Mouse (Mus musculus): Measurements from ENCODE around the gene Zfp592. TPM values are rescaled to one million over a fixed set of nuclear protein-coding genes. Genes with fewer than 3 reads are reported as not detected.
A peak's percentile ranks its signal among the peaks of the same experiment; 100 is the strongest.

Zfp592 gene
- total RNA-seq, 2 experiments from 2014 or later: 25.7 to 26.8 TPM

DNA sequence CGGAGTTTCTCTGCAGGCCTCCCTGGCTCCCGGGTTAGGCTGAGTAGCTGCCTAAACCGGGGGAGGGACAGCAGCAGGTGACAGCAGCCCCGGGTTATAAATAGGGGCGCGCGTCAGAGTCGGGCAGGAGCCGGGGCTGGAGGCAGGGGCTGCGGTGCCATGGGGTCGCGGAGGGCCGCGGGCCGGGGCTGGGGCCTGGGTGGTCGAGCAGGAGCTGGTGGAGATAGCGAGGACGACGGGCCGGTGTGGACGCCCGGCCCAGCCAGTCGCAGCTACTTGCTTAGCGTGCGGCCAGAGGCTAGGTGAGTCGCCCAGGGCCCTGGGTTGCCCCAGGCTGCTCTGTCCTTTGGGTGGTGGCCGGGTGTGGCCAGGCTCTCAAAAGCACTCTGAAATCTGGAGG is 64.0 kb downstream of the Zfp592 start, which contains the start of gene Alpk3:
Alpk3 (plus strand) TSS at position 130 of the 400 bp plus-strand sequence.
- intact Hi-C loops (cut with DNase I): no loop called here
- no peak for DNase-seq

DNA sequence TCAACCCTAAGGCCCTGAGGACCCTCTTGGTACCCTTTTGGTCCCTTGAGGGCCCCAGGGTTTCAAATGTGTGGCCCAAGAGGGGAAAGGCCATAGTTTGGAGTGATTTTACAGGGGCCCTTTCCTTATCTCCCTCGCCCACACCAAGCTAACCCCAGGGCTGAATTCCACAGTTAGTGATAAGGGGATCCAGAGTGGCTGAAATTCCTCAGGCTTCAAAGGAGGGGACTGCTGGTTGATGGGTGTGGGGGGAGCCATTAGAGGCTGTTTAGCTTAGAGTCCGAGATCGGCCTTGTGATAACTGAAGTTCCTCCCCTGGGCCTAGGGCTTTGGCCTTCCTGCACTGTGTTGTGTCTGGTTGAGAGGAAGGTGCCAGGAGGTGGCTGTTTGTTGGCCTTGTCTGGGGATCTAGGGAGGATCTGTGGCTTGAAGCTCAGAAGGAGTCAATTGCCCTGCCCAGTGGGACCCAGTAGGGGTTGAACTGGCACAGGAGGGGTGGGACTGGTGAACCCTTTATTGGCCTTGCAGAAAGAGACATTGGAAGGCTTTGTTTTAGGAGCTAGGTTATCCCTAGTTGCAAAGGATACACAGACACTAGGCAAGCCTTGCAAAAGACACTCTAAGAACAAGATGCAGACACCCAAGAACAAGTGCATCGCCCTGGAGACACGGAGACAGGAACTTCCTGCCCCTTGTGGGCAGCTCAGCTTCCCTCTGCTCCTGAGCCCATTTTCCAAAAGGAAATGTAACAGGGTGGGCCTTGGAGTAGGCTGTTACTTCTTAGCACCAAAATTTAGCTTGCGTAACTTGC is 64.6 kb downstream of the Zfp592 start:
- intact Hi-C loops (cut with DNase I): no loop called here
- no peak for DNase-seq

DNA sequence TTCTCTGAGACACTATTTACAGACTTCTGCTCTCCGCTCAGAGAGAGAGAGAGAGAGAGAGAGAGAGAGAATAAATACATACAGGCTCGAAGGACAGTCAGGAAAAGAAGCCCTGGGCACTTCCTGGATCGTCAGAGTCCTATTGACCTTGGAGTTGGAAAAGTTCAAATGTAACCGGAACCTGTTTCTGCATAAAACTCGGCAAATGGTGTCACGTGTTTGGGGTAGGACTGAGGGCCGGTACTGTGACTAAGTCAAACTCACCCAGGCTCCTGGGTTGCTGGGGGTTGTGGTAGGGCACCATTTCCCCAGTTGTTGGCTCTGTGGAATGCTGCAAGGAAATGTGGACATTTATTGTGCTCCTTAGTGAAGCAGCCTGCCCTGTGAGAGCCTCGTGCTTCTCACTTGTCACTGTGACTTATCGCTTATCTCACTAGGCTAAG is 65.3 kb downstream of the Zfp592 start:
- no peak for DNase-seq
- intact Hi-C loops (cut with DNase I): no loop called here

DNA sequence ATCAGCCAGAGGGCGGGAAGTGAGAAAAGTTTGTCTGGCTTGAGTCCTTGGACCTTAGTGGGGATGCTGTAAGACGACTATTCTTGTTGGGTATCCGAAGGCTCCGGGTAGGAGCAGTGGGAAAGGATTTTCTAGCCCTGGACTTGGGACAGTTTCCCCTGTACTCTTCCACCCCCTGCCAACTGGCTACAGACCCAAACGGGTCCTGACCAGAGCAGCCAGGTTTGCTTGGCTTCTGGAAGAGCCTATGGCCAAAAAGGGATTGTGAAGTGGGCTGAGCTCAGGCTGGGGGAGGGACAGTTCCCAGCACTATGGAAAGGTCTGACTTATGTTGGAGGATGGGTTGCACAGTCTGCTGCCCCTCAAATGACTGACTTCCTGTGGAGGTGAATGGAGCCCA is 65.9 kb downstream of the Zfp592 start:
- DNase-seq: no peak

DNA sequence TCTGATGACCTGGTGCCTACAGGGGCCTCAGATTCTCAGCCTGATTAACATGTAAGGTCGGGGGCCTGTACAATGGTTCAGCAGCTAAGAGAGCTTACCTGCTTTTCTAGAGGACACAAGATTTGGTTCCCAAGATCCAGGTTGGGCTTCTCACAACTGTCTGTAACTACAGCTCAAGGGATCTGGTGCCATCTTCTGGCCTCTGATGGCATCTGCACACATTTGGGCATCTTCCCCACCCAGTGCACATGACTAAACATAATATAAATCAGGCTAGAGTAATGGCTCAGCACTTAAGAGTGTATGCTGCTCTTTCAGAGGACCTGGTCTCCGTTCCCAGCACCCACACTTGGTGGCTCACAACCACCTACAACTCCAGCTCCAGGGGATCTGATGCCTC is 67.4 kb downstream of the Zfp592 start:
- DNase-seq: no peak
- intact Hi-C loops (cut with DNase I): no loop called here

More for the DNA sequence above, 65.9 kb downstream of the Zfp592 start:
- intact Hi-C loops (cut with DNase I): no loop called here

DNA sequence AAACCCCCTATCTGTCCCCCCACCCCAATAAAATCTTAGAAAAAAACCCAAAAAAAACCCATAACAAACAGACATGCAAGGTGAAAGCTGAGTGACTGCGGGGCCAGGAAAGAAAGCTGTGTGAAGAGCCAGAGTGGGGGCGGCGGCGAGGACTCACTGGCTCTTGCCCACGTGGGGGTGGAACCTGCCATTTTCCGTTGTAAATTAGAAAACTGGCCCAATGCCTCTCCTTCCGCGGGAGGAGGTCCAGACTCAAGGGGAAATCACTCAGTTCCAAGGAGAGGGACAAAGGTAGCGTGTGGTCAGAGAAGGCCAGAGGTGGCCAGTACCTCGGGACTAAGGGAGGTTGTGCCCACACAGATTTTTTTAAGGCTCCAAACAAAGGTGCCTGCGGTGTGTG is 68.5 kb downstream of the Zfp592 start:
- intact Hi-C loops (cut with DNase I): no loop called here
- DNase-seq: no peak

DNA sequence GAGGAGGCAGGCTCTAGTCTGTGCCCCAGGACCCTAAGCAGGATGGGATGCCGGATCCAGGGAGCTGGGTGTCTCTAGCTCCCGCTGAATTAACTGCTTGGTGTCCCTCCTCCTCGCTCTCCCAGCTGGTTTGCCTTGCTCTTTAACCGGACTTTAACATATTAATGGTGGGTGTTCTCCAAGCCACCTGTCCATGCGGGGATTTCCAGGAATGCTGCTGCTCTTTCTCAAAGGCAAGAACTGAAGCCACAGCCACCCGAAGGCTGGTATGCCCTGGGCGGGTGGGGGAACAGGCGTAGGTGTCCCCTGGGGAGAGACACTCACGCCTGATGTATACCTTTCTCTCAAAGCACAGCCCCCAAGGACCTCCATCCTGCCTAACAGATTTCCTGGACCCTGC is 69.9 kb downstream of the Zfp592 start:
- DNase-seq: no peak
- intact Hi-C loops (cut with DNase I): no loop called here

DNA sequence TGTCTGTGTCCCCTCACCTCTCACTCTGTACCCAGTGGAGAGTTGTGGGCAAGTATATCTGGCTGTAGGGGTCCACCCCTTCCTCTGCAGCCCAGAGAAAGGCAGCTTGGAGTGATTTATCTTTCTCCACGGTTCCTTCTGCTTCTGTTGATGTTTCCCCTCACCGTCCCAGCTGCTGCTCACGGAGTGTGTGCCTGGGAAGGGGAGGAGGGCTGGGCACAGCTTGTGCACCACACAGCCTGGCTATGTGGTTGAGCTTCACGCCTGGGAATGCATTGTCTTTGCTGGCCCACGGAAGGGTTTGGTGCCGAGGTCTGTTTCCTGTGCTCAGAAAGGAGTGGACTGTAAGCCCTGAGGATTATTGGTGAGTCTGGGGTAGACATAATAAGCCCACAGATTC is 73.2 kb downstream of the Zfp592 start:
- DNase-seq: no peak
- intact Hi-C loops (cut with DNase I): no loop called here

DNA sequence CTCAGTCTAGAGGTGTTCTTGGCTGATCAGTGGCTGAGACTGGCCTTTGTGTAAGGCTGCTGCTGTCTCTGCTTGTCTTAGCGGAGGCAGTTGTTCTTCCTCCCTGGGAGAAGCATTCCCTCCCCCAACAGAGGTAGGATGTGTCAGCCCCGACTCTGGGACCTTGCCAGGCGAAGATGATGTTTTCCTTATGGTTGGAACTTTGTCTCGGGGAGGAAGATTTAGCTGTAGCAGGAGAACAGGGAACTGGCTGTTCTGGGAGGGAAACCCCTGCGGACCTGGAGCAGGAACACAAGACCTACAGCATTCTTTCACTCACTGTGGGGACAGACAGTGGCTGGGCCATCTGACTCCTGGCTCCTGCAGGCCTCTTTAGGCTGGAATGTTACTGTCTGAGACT is 79.0 kb downstream of the Zfp592 start:
- intact Hi-C loops (cut with DNase I): no loop called here
- no peak for DNase-seq

DNA sequence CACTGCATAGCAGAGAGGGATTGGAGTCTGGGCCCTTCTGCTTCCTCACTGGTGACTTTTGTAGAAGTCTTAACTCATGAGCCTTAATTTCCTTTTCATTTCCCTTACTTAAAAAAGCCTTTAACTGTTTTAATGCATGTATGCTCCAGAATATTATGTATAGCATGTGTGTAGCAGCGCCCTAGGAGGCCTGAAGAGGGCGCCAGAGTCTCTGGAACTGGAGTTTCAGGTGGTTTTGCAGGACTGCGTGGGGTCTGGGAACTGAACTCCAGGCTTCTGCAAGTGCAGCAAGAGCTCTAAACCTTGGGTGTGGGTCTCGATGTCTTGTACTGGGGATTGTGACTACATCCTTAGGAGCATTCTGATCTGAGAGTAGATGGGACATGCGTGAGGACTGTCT is 79.8 kb downstream of the Zfp592 start:
- no peak for DNase-seq
- intact Hi-C loops (cut with DNase I): no loop called here

DNA sequence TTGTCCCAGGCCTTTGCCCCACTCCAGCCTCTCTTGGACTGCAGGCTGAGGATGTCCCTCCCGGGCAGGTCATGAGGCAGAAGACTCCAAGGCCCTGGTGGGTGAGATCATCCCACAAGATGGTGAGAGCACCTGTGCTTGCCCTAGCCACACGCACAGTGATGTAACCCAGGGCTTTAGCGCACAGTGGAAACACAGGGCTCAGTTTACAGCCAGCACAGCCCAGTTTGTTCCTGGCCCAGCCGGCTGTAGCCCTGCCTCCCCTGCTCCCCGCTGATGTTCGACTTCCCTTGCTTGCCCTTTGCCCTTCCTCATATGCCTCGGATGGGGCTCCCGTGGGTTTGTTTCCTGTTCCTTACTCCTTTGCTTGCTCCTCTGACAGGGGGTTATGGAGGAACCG is 81.1 kb downstream of the Zfp592 start:
- DNase-seq: no peak
- intact Hi-C loops (cut with DNase I): no loop called here

DNA sequence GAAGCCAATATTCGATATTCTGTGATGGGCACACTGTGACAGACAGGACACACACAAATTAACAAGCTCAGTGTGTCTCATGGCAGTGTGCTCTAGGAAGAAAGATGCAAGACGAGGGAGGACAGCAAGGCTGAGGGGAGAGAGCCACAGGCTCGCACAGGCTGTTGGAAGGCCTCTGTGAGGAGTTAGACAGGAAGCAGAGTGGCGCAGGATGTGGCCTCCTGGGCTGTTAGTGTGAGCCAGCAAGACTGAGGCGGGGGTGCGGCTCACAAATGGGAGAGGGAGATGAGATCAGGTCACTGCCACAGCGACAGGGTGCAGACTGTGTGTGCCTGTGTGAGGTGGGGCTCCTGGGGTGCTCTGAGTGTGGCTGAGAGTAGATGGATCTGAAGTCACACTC is 81.8 kb downstream of the Zfp592 start:
- intact Hi-C loops (cut with DNase I): no loop called here
- DNase-seq: no peak

DNA sequence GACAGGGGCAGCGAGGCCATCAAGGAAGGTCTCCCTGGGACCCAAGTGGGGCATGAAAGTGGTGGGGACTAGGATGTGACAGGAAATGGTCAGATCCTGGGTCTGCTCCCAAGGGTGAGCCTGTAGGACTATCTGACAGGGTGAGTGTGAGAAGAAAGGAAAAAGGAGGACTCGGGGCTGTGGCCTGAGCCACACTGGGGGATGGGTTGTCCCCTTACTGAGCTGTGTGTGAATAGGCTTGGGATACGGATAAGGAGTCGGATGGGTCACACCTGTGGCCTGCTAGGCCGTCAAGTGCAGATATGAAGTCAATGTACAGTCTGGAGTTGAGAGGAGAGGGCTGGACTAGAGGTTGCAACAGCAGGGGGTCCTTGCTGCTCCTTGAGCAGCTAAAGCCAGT is 82.3 kb downstream of the Zfp592 start:
- intact Hi-C loops (cut with DNase I): no loop called here
- DNase-seq: no peak

DNA sequence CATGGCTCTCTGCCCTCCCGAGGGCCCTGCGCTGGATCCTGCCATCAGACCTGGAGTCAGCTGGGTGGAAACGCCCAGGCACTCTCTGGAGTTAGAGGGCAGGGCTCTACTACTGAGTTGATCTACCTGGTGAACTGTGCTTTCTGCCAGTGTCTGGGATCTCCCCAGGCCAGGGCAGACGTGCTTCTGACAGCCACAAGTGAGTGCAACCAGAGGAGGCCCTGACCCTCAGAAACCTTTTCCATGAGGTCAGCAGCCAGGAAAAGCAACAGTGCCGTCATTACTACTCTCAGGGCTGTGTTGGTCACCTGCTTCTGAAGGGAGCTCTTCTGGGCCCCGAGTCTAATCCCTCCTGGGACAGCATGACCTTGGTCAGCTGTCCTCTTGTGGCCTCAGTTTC is 83.5 kb downstream of the Zfp592 start:
- intact Hi-C loops (cut with DNase I): no loop called here

DNA sequence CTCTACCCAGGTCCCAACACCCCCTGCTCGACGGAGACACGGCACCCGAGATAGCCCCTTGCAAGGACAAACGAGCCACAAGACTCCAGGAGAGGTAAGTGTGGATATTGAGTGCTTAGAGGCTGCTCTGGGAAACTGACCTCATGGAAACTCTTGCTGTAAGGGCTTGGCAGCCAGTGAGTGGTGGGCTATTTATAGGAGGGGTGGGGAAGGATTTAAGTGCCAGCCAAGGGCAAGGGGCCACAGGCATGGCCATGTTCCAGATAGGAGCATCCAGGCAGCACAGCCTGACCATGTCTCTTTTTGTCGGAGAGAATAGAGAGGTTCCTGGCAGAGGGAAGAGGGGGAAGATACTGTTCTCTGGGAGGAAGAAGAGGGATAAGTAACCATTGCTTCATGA is 85.3 kb downstream of the Zfp592 start:
- no peak for DNase-seq
- intact Hi-C loops (cut with DNase I): no loop called here

More for the DNA sequence above, 83.5 kb downstream of the Zfp592 start:
- no peak for DNase-seq

DNA sequence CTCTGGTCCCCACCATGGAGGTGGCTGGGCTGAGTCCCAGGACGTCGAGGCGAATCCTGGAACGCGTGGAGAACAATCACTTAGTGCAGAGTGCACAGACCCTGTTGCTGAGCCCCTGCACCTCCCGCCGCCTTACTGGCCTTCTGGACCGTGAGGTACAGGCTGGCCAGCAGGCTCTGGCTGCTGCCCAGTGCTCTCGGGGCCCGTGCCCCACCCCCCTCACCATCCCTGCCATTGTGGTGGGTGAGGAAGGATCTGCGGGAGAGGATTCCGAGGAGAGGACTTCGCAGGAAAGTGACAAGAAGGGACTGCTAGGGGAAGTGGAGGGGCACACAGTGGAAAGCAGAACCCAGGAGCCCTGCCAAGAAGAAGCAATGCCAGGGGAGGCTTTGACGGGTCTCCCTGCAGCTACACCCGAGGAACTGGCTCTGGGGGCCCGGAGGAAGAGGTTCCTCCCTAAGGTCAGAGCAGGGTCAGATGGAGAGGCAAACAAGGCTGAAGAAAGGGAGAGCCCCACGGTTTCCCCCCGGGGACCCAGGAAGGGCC is 100.0 kb downstream of the Zfp592 start:
- DNase-seq: peak; percentile 43
- intact Hi-C loops (cut with DNase I): no loop called here

DNA sequence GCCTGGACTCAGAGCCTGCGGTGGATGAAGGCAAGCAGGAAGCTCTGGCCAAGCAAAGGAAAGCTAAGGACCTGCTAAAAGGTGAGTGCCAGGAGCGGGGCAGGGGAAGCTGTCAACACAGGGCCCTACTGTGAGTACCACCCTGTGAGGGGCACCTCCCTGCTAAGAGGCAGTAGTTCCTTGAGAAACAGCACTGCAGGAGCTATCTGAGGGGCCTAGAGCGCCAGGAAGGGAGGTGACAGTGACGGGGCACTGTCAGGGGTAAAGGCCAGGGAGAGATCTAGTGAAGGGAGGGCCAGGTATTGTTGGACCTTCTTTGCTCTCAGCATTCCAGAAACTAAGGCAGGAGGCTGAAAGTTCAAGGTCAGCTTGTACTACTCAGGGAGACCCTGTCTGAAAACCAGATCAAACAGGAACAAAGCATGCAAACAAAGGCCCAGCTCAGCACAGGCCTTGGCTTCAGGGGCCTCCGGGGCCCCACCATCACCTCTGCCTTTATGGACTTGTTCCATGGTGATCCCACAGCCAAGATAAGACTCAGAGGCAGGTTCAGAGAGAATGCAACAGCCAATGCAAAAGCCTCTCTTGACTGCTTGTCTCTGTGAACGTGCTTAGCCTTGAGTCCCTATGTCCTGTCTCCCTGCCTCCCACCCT is 100.8 kb downstream of the Zfp592 start:
- intact Hi-C loops (cut with DNase I): no loop called here
- no peak for DNase-seq

Other genes with a start within 250 kb of the Zfp592 start
- 10 to 100 TPM; 40.9 to 43.2 TPM for gene Iqgap1, start 167.7 kb upstream of the Zfp592 start, total RNA-seq (2021)
- gene Zscan2, start 132.8 kb upstream of the Zfp592 start, total RNA-seq (2021): 10 to 100 TPM; 20.3 to 21.3 TPM
- 10 to 100 TPM; 29.6 to 36.7 TPM for gene Wdr73, start 92.4 kb upstream of the Zfp592 start, total RNA-seq (2021)
- gene Nmb, start 88.6 kb upstream of the Zfp592 start, total RNA-seq (2021): 1 to 10 TPM; 8.4 to 9.0 TPM
- gene Sec11a, start 45.9 kb upstream of the Zfp592 start, total RNA-seq (2021): 10 to 100 TPM; 67.7 to 78.6 TPM
- gene Alpk3, start 63.9 kb downstream of the Zfp592 start, total RNA-seq (2021): under 1 TPM; 0.58 to 0.62 TPM
- gene Slc28a1, start 121.1 kb downstream of the Zfp592 start, total RNA-seq (2021): under 1 TPM in 1 of 2 experiments, not detected in 1; 0.12 TPM
- 1 to 10 TPM; 2.4 to 4.5 TPM for gene Pde8a, start 219.9 kb downstream of the Zfp592 start, total RNA-seq (2021)